Mouse (Mus musculus) heart, postnatal 0 days (tissue): ENCODE measurements around the gene Fam71d. TPM values are rescaled to one million over a fixed set of nuclear protein-coding genes. Genes with fewer than 3 reads are reported as not detected.

Experiments
- ATAC-seq: fragments of 200-750 bp; cut with Nextera tagmentation; 2 replicates; pipeline ENCODE4 v1.8.0; 2017; ENCODE audit warnings: low read depth, moderate number of reproducible peaks, moderate library complexity; ENCODE audit not compliant: insufficient read depth
- DNase-seq: peaks from one replicate; pipeline ENCODE4 v3.0.0-alpha.2; 2016; ENCODE audit warnings: low spot score
- H3K27ac ChIP-seq: fragments of 300-500 bp; sonication (generic); 2 replicates; pipeline ENCODE4 v1.5.1; 2014; ENCODE audit warnings: low read depth, mild to moderate bottlenecking
- H3K27me3 ChIP-seq: fragments of 300-500 bp; sonication (generic); 2 replicates; pipeline ENCODE4 v1.6.1; 2014; ENCODE audit warnings: low read length, mixed read lengths; ENCODE audit not compliant: control insufficient read depth, insufficient read depth
- H3K36me3 ChIP-seq: fragments of 300-500 bp; sonication (generic); replicated peaks from 2 replicates; pipeline ENCODE4 v1.6.1; 2014; ENCODE audit warnings: low read length, mixed read lengths; ENCODE audit not compliant: control insufficient read depth, insufficient read depth
- H3K4me1 ChIP-seq: fragments of 300-500 bp; sonication (generic); 2 replicates; pipeline ENCODE4 v1.6.1; 2014; ENCODE audit warnings: antibody characterized with exemption; ENCODE audit not compliant: control insufficient read depth, insufficient read depth
- H3K4me2 ChIP-seq: fragments of 300-500 bp; sonication (generic); 2 replicates; pipeline ENCODE4 v1.6.1; 2014; ENCODE audit warnings: low read depth, mild to moderate bottlenecking, low read length, moderate library complexity
- H3K4me3 ChIP-seq: fragments of 300-500 bp; sonication (generic); 2 replicates; pipeline ENCODE4 v1.5.1; 2014; ENCODE audit warnings: low read depth, low read length
- H3K9ac ChIP-seq: fragments of 300-500 bp; sonication (generic); replicated peaks from 2 replicates; pipeline ENCODE4 v1.6.1; 2014; ENCODE audit warnings: low read depth, low read length, mixed read lengths
- H3K9me3 ChIP-seq: fragments of 300-500 bp; sonication (generic); replicated peaks from 2 replicates; pipeline ENCODE4 v1.6.1; 2016; ENCODE audit warnings: low read length; ENCODE audit not compliant: control insufficient read depth
- CTCF ChIP-seq: IDR thresholded peaks from 2 replicates; pipeline ENCODE4 v1.5.1; 2016; ENCODE audit warnings: antibody characterized with exemption, control low read depth, low read depth
- EP300 ChIP-seq: IDR thresholded peaks from 2 replicates; pipeline ENCODE4 v1.6.1; 2016; ENCODE audit warnings: antibody characterized with exemption, low read depth
- WGBS: fragments of 180-500 bp; shearing (Covaris S2); extraction: QIAGEN DNeasy Blood & Tissue Kit; methylation state at CpG from one replicate; pipeline ENCODE4 v1.1.7; 2014; 5-methylcytosine and 5-hydroxymethylcytosine counted together
- polyA plus RNA-seq: library from polyadenylated mRNA; unstranded; fragments of >200 nt; fragmentation: Nextera tagmentation; extraction: Ambion mirVana; gene quantifications from 2 replicates; pipeline ENCODE4 v1.2.1, GENCODE M21; 2015
- total RNA-seq: library from RNA; depleted of rRNA; stranded (reverse); fragments of >200 nt; gene quantifications from 2 replicates; pipeline ENCODE4 v1.2.3, GENCODE M21; 2014; ENCODE audit warnings: low replicate concordance; rRNA removed

The Fam71d gene
- total RNA-seq (not detected in 2 replicates), polyA plus RNA-seq (0.11 TPM in 1 of 2 replicates, not detected in the other)

- H3K4me3 ChIP-seq = no peak within 1 kb of the TSS
- no peaks in the 10 kb centered on the region for H3K9me3 ChIP-seq
- DNase-seq (no peak), ATAC-seq (no peak)
- H3K27me3 ChIP-seq = no peaks in the 10 kb centered on the region
- H3K9ac ChIP-seq = no peak within 1 kb of the TSS
- WGBS = 64% methylated on average over 1 of the region's 1 CpGs
- no peak within 1 kb of the TSS for H3K27ac ChIP-seq
- H3K4me2 ChIP-seq = no peak within 1 kb of the TSS
- H3K36me3 ChIP-seq = no peaks in the 10 kb centered on the region
- H3K4me1 ChIP-seq = no peaks in the 10 kb centered on the region
- TF ChIP-seq CTCF (no peak), EP300 (no peak)
Observed at GRCm38 (mm10) chr12:78691325-78691724, at the start of gene Fam71d. Gene Fam71d, plus strand, starts transcription at chr12:78691535.

- peaks cover 12% of the 10 kb centered on the region for H3K4me1 ChIP-seq
Observed at GRCm38 (mm10) chr12:78643691-78644090, 47.6 kb upstream of the Fam71d start.

GRCm38 (mm10) chr12:78645282-78645681, 46.1 kb upstream of the Fam71d start:
- TF ChIP-seq CTCF (no peak), EP300 (no peak)
- Histone ChIP-seq H3K9ac (no peak overlapping the region), H3K4me3 (no peak overlapping the region), H3K9me3 (no peaks in the 10 kb centered on the region), H3K27me3 (no peaks in the 10 kb centered on the region), H3K27ac (no peak overlapping the region), H3K36me3 (no peaks in the 10 kb centered on the region), H3K4me2 (no peak overlapping the region), H3K4me1 (0 out of 2 replicates have a peak, but pooled peaks cover 2% of the 10 kb centered on the region)
- no peak for DNase-seq
- no peak for ATAC-seq
- 82% methylated on average over 1 of the region's 1 CpGs for WGBS

More at GRCm38 (mm10) chr12:78643691-78644090, 47.6 kb upstream of the Fam71d start:
- no peak overlapping the region for H3K4me3 ChIP-seq
- no peaks in the 10 kb centered on the region for H3K27me3 ChIP-seq
- WGBS = 85% methylated on average over 2 of the region's 2 CpGs
- ATAC-seq (no peak), DNase-seq (no peak)
- no peaks in the 10 kb centered on the region for H3K36me3 ChIP-seq
- no peak overlapping the region for H3K9ac ChIP-seq
- H3K9me3 ChIP-seq = no peaks in the 10 kb centered on the region
- TF ChIP-seq EP300 (no peak), CTCF (no peak)
- H3K4me2 ChIP-seq = no peak overlapping the region
- H3K27ac ChIP-seq = no peak overlapping the region

- ATAC-seq (no peak), DNase-seq (no peak)
- TF ChIP-seq CTCF = no peak
- TF ChIP-seq EP300 = no peak
- no peaks in the 10 kb centered on the region for H3K27me3 ChIP-seq
- H3K4me3 ChIP-seq = no peak overlapping the region
- H3K36me3 ChIP-seq = no peaks in the 10 kb centered on the region
- 20% methylated on average over 2 of the region's 2 CpGs for WGBS
- H3K4me1 ChIP-seq = no peaks in the 10 kb centered on the region
- H3K27ac ChIP-seq = no peak overlapping the region
- H3K9ac ChIP-seq = no peak overlapping the region
- H3K9me3 ChIP-seq = no peaks in the 10 kb centered on the region
- no peak overlapping the region for H3K4me2 ChIP-seq
Observed at GRCm38 (mm10) chr12:78659718-78660304, 31.5 kb upstream of the Fam71d start.

GRCm38 (mm10) chr12:78678101-78678806, 13.1 kb upstream of the Fam71d start:
- WGBS = 84% methylated on average over 5 of the region's 5 CpGs

More at GRCm38 (mm10) chr12:78678101-78678806, 13.1 kb upstream of the Fam71d start:
- no peak for DNase-seq
- no peaks in the 10 kb centered on the region for H3K9me3 ChIP-seq
- no peak for ATAC-seq
- TF ChIP-seq EP300 (no peak), CTCF (no peak)
- no peaks in the 10 kb centered on the region for H3K4me1 ChIP-seq
- H3K27me3 ChIP-seq = no peaks in the 10 kb centered on the region
- H3K36me3 ChIP-seq = no peaks in the 10 kb centered on the region
- H3K4me2 ChIP-seq = no peak overlapping the region
- no peak overlapping the region for H3K4me3 ChIP-seq
- no peak overlapping the region for H3K9ac ChIP-seq
- no peak overlapping the region for H3K27ac ChIP-seq
